ENCODE assay signal across 20 mouse cellular contexts in the genomic region with DNA sequence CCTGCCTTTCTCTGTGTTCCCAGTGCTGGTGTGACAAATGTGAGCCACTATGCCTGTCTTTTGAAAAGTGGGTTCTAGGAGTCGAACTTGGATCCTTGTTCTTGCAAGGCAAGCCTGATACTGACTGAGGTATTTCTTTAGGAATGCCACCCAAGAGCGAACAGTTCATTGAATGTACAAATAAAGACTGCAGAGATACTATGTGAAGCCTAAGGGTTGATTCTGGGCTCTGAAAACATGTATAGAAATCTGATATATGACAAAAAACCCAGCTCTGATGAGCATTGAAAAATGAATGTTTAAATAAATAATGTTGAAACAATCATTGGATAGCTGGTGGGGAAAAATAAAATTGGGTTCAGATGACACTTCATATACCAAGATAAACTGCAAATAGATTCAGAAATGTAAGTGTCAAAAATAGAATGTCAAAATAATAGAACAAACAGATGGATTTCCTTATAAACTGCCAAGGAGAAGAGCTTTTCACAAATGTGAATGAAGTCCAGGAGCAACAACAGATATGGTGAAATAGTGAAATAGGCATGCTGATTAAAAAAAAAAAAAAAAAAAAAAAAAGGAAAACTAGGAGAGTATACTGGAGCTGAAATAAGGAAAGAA. TPM values are rescaled to one million over a fixed set of nuclear protein-coding genes. Genes with fewer than 3 reads are reported as not detected.
"Had no signal": no experiment of that assay in that cellular context is flagged by ENCODE, and none has a peak within 500 bp of the region (broad histone marks: within the 10 kb centered on the region; RNA-seq: fewer than 3 reads in every experiment).

No protein-coding gene starts in this region.

- DNase-seq: liver, embryonic 13.5 days; liver, postnatal 0 days; lung, postnatal 14 days; right cerebral cortex, postnatal 14 days; thymus, adult 2 months; thymus, postnatal 25 days; thymus, postnatal 4 days had no signal

- H3K4me1 ChIP-seq: liver, embryonic 13.5 days; liver, embryonic 15.5 days; megakaryocyte, embryonic 14.5 days; midbrain, embryonic 13.5 days; midbrain, embryonic 15.5 days; neural tube, embryonic 12.5 days; stomach, embryonic 15.5 days had no signal

- ATAC-seq: liver, postnatal 0 days; midbrain, embryonic 13.5 days; midbrain, embryonic 15.5 days had no signal

- H3K36me3 ChIP-seq: liver, embryonic 13.5 days; liver, embryonic 15.5 days; midbrain, embryonic 13.5 days; midbrain, embryonic 15.5 days; neural tube, embryonic 12.5 days; stomach, embryonic 15.5 days had no signal

- H3K9me3 ChIP-seq: liver, embryonic 13.5 days; liver, embryonic 15.5 days; megakaryocyte, embryonic 14.5 days; midbrain, embryonic 13.5 days; midbrain, embryonic 15.5 days; neural tube, embryonic 12.5 days; stomach, embryonic 15.5 days had no signal

- H3K27ac ChIP-seq: liver, embryonic 13.5 days; liver, embryonic 15.5 days; macrophage; midbrain, embryonic 13.5 days; midbrain, embryonic 15.5 days; neural tube, embryonic 12.5 days; stomach, embryonic 15.5 days; stomach, postnatal 0 days had no signal

- H3K4me3 ChIP-seq: liver, embryonic 13.5 days; liver, embryonic 15.5 days; megakaryocyte, embryonic 14.5 days; midbrain, embryonic 13.5 days; midbrain, embryonic 15.5 days; neural tube, embryonic 12.5 days; stomach, embryonic 15.5 days had no signal

- H3K27me3 ChIP-seq: liver, embryonic 13.5 days; liver, embryonic 15.5 days; megakaryocyte, embryonic 14.5 days; midbrain, embryonic 13.5 days; midbrain, embryonic 15.5 days; neural tube, embryonic 12.5 days; stomach, embryonic 15.5 days had no signal

- H3K9ac ChIP-seq: liver, embryonic 13.5 days; liver, embryonic 15.5 days; liver, postnatal 0 days; midbrain, embryonic 13.5 days; midbrain, embryonic 15.5 days; neural tube, embryonic 12.5 days; stomach, embryonic 15.5 days had no signal

- H3K4me2 ChIP-seq: liver, embryonic 11.5 days; liver, embryonic 13.5 days; liver, embryonic 15.5 days; midbrain, embryonic 11.5 days; midbrain, embryonic 13.5 days; midbrain, embryonic 15.5 days; neural tube, embryonic 12.5 days; stomach, embryonic 15.5 days had no signal

RNA-seq across cellular contexts. Expression of a gene that starts 11.9 kb away (rescaled TPM):
- polyA plus RNA-seq: liver, embryonic 11.5 days; liver, embryonic 13.5 days; liver, embryonic 15.5 days; liver, postnatal 0 days; macrophage; spleen, adult 2 months; stomach, postnatal 0 days; testis, adult 2 months; urinary bladder, adult 2 months had no signal

RNA-seq across cellular contexts. Expression of a gene that starts 42.4 kb away (rescaled TPM):
- polyA plus RNA-seq: midbrain, embryonic 11.5 days; neural tube, embryonic 12.5 days had no signal
